Mouse (Mus musculus) bone marrow macrophage, adult 2 months (primary cell): ENCODE data around the gene Gpd2.

Experiments used
- CTCF ChIP-seq: IDR thresholded peaks from 2 replicates; pipeline ENCODE4 v1.5.1; 2012; ENCODE audit warnings: low read depth, mild to moderate bottlenecking, low read length, moderate library complexity
- POLR2A ChIP-seq: IDR thresholded peaks from 2 replicates; pipeline ENCODE4 v1.6.1; 2012; ENCODE audit warnings: mild to moderate bottlenecking, low read depth, low read length, borderline replicate concordance

GRCm38 (mm10) chr2:57342910-57343309 is 105.5 kb downstream of the Gpd2 start:
- no peak for TF ChIP-seq POLR2A
- TF ChIP-seq CTCF: no peak
